13 mouse cellular contexts compared by ENCODE assay signal in the genomic region with DNA sequence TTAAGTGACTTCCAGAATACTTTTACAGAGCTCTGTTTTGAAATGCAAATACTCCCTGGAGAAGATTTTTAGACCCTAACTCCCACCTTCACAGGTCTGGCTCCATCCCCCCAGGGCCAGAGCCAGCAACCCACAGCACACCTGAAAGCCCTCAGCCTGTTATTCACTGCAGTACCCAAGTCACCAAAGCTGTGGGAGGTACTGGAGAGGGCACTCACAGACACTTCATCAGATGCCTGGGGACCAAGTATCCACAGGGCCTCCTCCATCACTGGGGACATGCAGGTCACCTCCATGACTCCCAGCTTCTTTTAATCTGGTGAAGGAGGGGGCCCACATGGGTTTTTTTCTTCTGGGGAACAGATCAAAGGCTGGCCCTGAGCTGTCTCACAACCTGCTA. TPM values are rescaled to one million over a fixed set of nuclear protein-coding genes. Genes with fewer than 3 reads are reported as not detected.
A peak's percentile ranks its signal among the peaks of the same experiment; 100 is the strongest.
DNase-seq lines count a peak whose midpoint lies in the region; ATAC-seq and TF ChIP-seq lines count a peak whose summit lies in the region.
"Had no signal": no experiment of that assay in that cellular context is flagged by ENCODE, and none has a peak within 500 bp of the region (broad histone marks: within the 10 kb centered on the region; RNA-seq: fewer than 3 reads in every experiment).

No protein-coding gene starts in this region.

- 0 out of 2 replicates have a peak, but pooled peaks have one; percentile 35 for ATAC-seq in heart, embryonic 11.5 days (replicated peaks; ENCODE audit: insufficient number of reproducible peaks, low FRiP score, low TSS enrichment)
- ATAC-seq in lung, embryonic 16.5 days (ENCODE audit: low read depth): peak; percentile 72
- no peak for ATAC-seq in kidney, embryonic 16.5 days (ENCODE audit: low FRiP score, low TSS enrichment)
- ATAC-seq in midbrain, embryonic 16.5 days: no peak
- ATAC-seq: liver, postnatal 0 days had no signal

- H3K9me3 ChIP-seq in heart, embryonic 11.5 days (replicated peaks; ENCODE audit: control insufficient read depth, low read length): no peaks in the 10 kb centered on the region
- H3K9me3 ChIP-seq in lung, embryonic 16.5 days (ENCODE audit: control insufficient read depth, low read length): no peaks in the 10 kb centered on the region
- H3K9me3 ChIP-seq in kidney, embryonic 16.5 days (ENCODE audit: low read length): no peaks in the 10 kb centered on the region
- no peaks in the 10 kb centered on the region for H3K9me3 ChIP-seq in midbrain, embryonic 16.5 days (replicated peaks; ENCODE audit: control insufficient read depth, low read length, poor library complexity, severe bottlenecking)

- H3K4me2 ChIP-seq in heart, embryonic 11.5 days: no peak overlapping the region
- H3K4me2 ChIP-seq in lung, embryonic 16.5 days (ENCODE audit: low read depth, low read length): no peak overlapping the region
- no peak overlapping the region for H3K4me2 ChIP-seq in kidney, embryonic 16.5 days (replicated peaks; ENCODE audit: low read depth, low read length)
- no peak overlapping the region for H3K4me2 ChIP-seq in midbrain, embryonic 16.5 days (ENCODE audit: low read length)

- no peak overlapping the region for H3K27ac ChIP-seq in heart, embryonic 11.5 days (ENCODE audit: low read depth, low read length)
- peak overlapping the region; percentile 95 for H3K27ac ChIP-seq in lung, embryonic 16.5 days (ENCODE audit: low read length)
- peak overlapping the region; percentile 87 for H3K27ac ChIP-seq in kidney, embryonic 16.5 days (ENCODE audit: low read length)
- H3K27ac ChIP-seq in midbrain, embryonic 16.5 days (ENCODE audit: low read length): 0 out of 2 replicates have a peak overlapping the region, but pooled peaks have one; percentile 34
- H3K27ac ChIP-seq: gastrocnemius, adult 2 months had no signal

- TF ChIP-seq CTCF in lung, adult 2 months (IDR thresholded peaks at IDR 0.05; ENCODE audit: insufficient read depth, low read length): no peak

- H3K27me3 ChIP-seq in heart, embryonic 11.5 days (ENCODE audit: control insufficient read depth, insufficient read depth, low read length): 0 out of 2 replicates have a peak, but pooled peaks cover 2% of the 10 kb centered on the region
- no peaks in the 10 kb centered on the region for H3K27me3 ChIP-seq in lung, embryonic 16.5 days (ENCODE audit: control insufficient read depth, insufficient read depth, low read depth, low read length)
- no peaks in the 10 kb centered on the region for H3K27me3 ChIP-seq in kidney, embryonic 16.5 days (ENCODE audit: insufficient read depth, low read length)
- no peaks in the 10 kb centered on the region for H3K27me3 ChIP-seq in midbrain, embryonic 16.5 days (ENCODE audit: control insufficient read depth, insufficient read depth, low read depth, low read length)

- no peaks in the 10 kb centered on the region for H3K36me3 ChIP-seq in heart, embryonic 11.5 days (ENCODE audit: control insufficient read depth, insufficient read depth, low read length)
- no peaks in the 10 kb centered on the region for H3K36me3 ChIP-seq in lung, embryonic 16.5 days (ENCODE audit: control insufficient read depth, insufficient read depth, low read length)
- no peaks in the 10 kb centered on the region for H3K36me3 ChIP-seq in kidney, embryonic 16.5 days (ENCODE audit: insufficient read depth, low read length)
- no peaks in the 10 kb centered on the region for H3K36me3 ChIP-seq in midbrain, embryonic 16.5 days (ENCODE audit: control insufficient read depth, insufficient read depth, low read length)

- no peak overlapping the region for H3K4me3 ChIP-seq in heart, embryonic 11.5 days (ENCODE audit: low read depth, low read length)
- no peak overlapping the region for H3K4me3 ChIP-seq in lung, embryonic 16.5 days (ENCODE audit: low read length)
- H3K4me3 ChIP-seq in lung, adult 2 months (replicated peaks; ENCODE audit: extremely low read depth, low read depth, low read length): no peak overlapping the region
- no peak overlapping the region for H3K4me3 ChIP-seq in kidney, embryonic 16.5 days (ENCODE audit: low read length)
- no peak overlapping the region for H3K4me3 ChIP-seq in midbrain, embryonic 16.5 days (ENCODE audit: low read depth, low read length)
- H3K4me3 ChIP-seq: gastrocnemius, adult 2 months had no signal

- peaks cover 11% of the 10 kb centered on the region for H3K4me1 ChIP-seq in heart, embryonic 11.5 days (ENCODE audit: control insufficient read depth, insufficient read depth, low read length)
- peaks cover 40% of the 10 kb centered on the region for H3K4me1 ChIP-seq in lung, embryonic 16.5 days (replicated peaks; ENCODE audit: control insufficient read depth, insufficient read depth, low read length)
- H3K4me1 ChIP-seq in lung, adult 2 months (ENCODE audit: control insufficient read depth, insufficient read depth, low read length): 0 out of 2 replicates have a peak, but pooled peaks cover 3% of the 10 kb centered on the region
- peaks cover 72% of the 10 kb centered on the region for H3K4me1 ChIP-seq in kidney, embryonic 16.5 days (ENCODE audit: insufficient read depth, low read length)
- peaks cover 14% of the 10 kb centered on the region for H3K4me1 ChIP-seq in midbrain, embryonic 16.5 days (ENCODE audit: control insufficient read depth, insufficient read depth, low read length)

- no peak overlapping the region for H3K9ac ChIP-seq in heart, embryonic 11.5 days (ENCODE audit: low read depth, low read length)
- H3K9ac ChIP-seq in lung, embryonic 16.5 days (ENCODE audit: low read length): no peak overlapping the region
- no peak overlapping the region for H3K9ac ChIP-seq in kidney, embryonic 16.5 days (replicated peaks; ENCODE audit: low read length)
- no peak overlapping the region for H3K9ac ChIP-seq in midbrain, embryonic 16.5 days (ENCODE audit: low read depth, low read length)
- H3K9ac ChIP-seq: liver, postnatal 0 days had no signal

- DNase-seq in heart, adult 8-10 months (ENCODE audit: low spot score): no peak
- no peak for DNase-seq in lung, adult 2 months
- DNase-seq in urinary bladder, adult 2 months (ENCODE audit: low spot score): no peak
- no peak for DNase-seq in right cerebral cortex, postnatal 14 days
- DNase-seq: adrenal gland, postnatal 14 days; cerebellum, postnatal 36 days; gastrocnemius, adult 2 months; liver, postnatal 0 days; thymus, adult 18-20 months had no signal

- no peak for TF ChIP-seq POLR2A in lung, adult 2 months (IDR thresholded peaks at IDR 0.05; ENCODE audit: borderline replicate concordance, extremely low read depth, low read depth, low read length)

RNA-seq across cellular contexts. Expression of a gene that starts 40.2 kb away (rescaled TPM):
- polyA plus RNA-seq in heart, embryonic 11.5 days (2014; fragmentation: Nextera tagmentation; extraction: Ambion mirVana): 2.1 and 2.2 TPM in 2 replicates
- 1 to 10 TPM; 3.2 to 7.3 (median 4.5) TPM for total RNA-seq in heart, adult 8-10 months (2022)
- 3.5 and 3.6 TPM in 2 replicates for polyA plus RNA-seq in lung, embryonic 16.5 days (2015; fragmentation: Nextera tagmentation; extraction: Ambion mirVana)
- 16.0 and 16.2 TPM in 2 replicates for polyA plus RNA-seq in lung, adult 2 months (2012; rRNA removed)
- 3.5 and 3.9 TPM in 2 replicates for polyA plus RNA-seq in kidney, embryonic 16.5 days (2015; fragmentation: Nextera tagmentation; extraction: Ambion mirVana)
- polyA plus RNA-seq in midbrain, embryonic 16.5 days (2015; fragmentation: Nextera tagmentation; extraction: Ambion mirVana): 1.1 and 1.3 TPM in 2 replicates
- 0.80 and 1.0 TPM in 2 replicates for polyA plus RNA-seq in urinary bladder, adult 2 months (2012; rRNA removed)

Comparison
In these comparisons a context has a peak if more than half of its experiments do, and no peak if none do; other contexts are left out.
1. ATAC-seq: peak in heart, embryonic 11.5 days (single experiment) and lung, embryonic 16.5 days (single experiment); none in kidney, embryonic 16.5 days (single experiment) and midbrain, embryonic 16.5 days (single experiment).